Mouse (Mus musculus) thymus, adult 2 months (tissue): Measurements from ENCODE around the gene Ctnnbip1. TPM values are rescaled to one million over a fixed set of nuclear protein-coding genes. Genes with fewer than 3 reads are reported as not detected.

Experiments
- DNase-seq: peaks from one replicate; pipeline ENCODE4 v3.0.0; 2021
- H3K27ac ChIP-seq: fragments of 200-500 bp; 2 replicates; pipeline ENCODE4 v1.5.1; 2012; ENCODE audit warnings: low read length, control low read depth; ENCODE audit not compliant: control insufficient read depth, insufficient read depth
- H3K27me3 ChIP-seq: fragments of 200-500 bp; 2 replicates; pipeline ENCODE4 v1.6.1; 2012; ENCODE audit warnings: mild to moderate bottlenecking, low read length, moderate library complexity, mixed read lengths; ENCODE audit not compliant: control insufficient read depth, insufficient read depth
- H3K36me3 ChIP-seq: fragments of 200-500 bp; 2 replicates; pipeline ENCODE4 v1.6.1; 2012; ENCODE audit warnings: mild to moderate bottlenecking, low read length, moderate library complexity; ENCODE audit not compliant: control insufficient read depth, insufficient read depth
- H3K4me1 ChIP-seq: fragments of 200-500 bp; replicated peaks from 2 replicates; pipeline ENCODE4 v1.6.1; 2012; ENCODE audit warnings: low read length; ENCODE audit not compliant: control insufficient read depth, insufficient read depth
- H3K4me3 ChIP-seq: fragments of 200-500 bp; 2 replicates; pipeline ENCODE4 v1.5.1; 2012; ENCODE audit warnings: mild to moderate bottlenecking, low read length, control low read depth, moderate library complexity; ENCODE audit not compliant: control insufficient read depth, insufficient read depth
- CTCF ChIP-seq: fragments of 200-500 bp; IDR thresholded peaks from 2 replicates; pipeline ENCODE4 v1.5.1; 2012; ENCODE audit warnings: mild to moderate bottlenecking, control low read depth, low read length, moderate library complexity, borderline replicate concordance; ENCODE audit not compliant: control insufficient read depth, poor library complexity, insufficient read depth; ENCODE audit errors: extremely low read depth
- POLR2A ChIP-seq: fragments of 200-500 bp; IDR thresholded peaks from 2 replicates; pipeline ENCODE4 v1.6.1; 2012; ENCODE audit warnings: mild to moderate bottlenecking, low read length, control low read depth, moderate library complexity; ENCODE audit not compliant: control insufficient read depth, poor library complexity, insufficient read depth; ENCODE audit errors: extremely low read depth
- WGBS: fragments of 180-500 bp; shearing (Covaris S2); methylation state at CpG from one replicate; pipeline ENCODE4 v1.1.7; 2018; 5-methylcytosine and 5-hydroxymethylcytosine counted together
- polyA plus RNA-seq: library from polyadenylated mRNA; depleted of rRNA; stranded (reverse); fragments of >200 nt; gene quantifications from 2 replicates; pipeline ENCODE4 v1.2.3, GENCODE M21; 2012

Ctnnbip1 gene
- polyA plus RNA-seq, 1 experiment = 17.9 TPM

GRCm38 (mm10) chr4:149600130-149600529, 82.1 kb downstream of the Ctnnbip1 start:
- no peaks in the 10 kb centered on the region for H3K27me3 ChIP-seq
- H3K27ac ChIP-seq = no peak overlapping the region
- no peak for DNase-seq
- no peak for TF ChIP-seq POLR2A
- no peak for TF ChIP-seq CTCF
- H3K4me1 ChIP-seq = no peaks in the 10 kb centered on the region; the same call in 1 of the 2 replicates
- H3K36me3 ChIP-seq = no peaks in the 10 kb centered on the region
- WGBS = 83% methylated on average over 4 of the region's 4 CpGs
- no peak overlapping the region for H3K4me3 ChIP-seq

- TF ChIP-seq POLR2A (no peak), CTCF (no peak)
- H3K4me3 ChIP-seq = no peak overlapping the region
- 78% methylated on average over 4 of the region's 4 CpGs for WGBS
- DNase-seq = no peak
- H3K36me3 ChIP-seq = no peaks in the 10 kb centered on the region
- no peaks in the 10 kb centered on the region; the same call in 1 of the 2 replicates for H3K4me1 ChIP-seq
- no peaks in the 10 kb centered on the region for H3K27me3 ChIP-seq
- H3K27ac ChIP-seq = no peak overlapping the region
Measured at GRCm38 (mm10) chr4:149601484-149601883, 83.4 kb downstream of the Ctnnbip1 start.

- H3K27ac ChIP-seq = no peak overlapping the region
- H3K4me1 ChIP-seq = no peaks in the 10 kb centered on the region; the same call in 1 of the 2 replicates
- H3K36me3 ChIP-seq = no peaks in the 10 kb centered on the region
- H3K4me3 ChIP-seq = no peak overlapping the region
- H3K27me3 ChIP-seq = no peaks in the 10 kb centered on the region
- DNase-seq = no peak
- 54% methylated on average over 7 of the region's 7 CpGs for WGBS
- TF ChIP-seq POLR2A = no peak
- no peak for TF ChIP-seq CTCF
Measured at GRCm38 (mm10) chr4:149602236-149602635, 84.2 kb downstream of the Ctnnbip1 start.

- H3K27ac ChIP-seq = no peak overlapping the region
- H3K4me3 ChIP-seq = no peak overlapping the region
- H3K27me3 ChIP-seq = no peaks in the 10 kb centered on the region
- TF ChIP-seq POLR2A (no peak), CTCF (no peak)
- H3K4me1 ChIP-seq = no peaks in the 10 kb centered on the region; the same call in 1 of the 2 replicates
- no peaks in the 10 kb centered on the region for H3K36me3 ChIP-seq
- no peak for DNase-seq
- 72% methylated on average over 1 of the region's 1 CpGs for WGBS
Measured at GRCm38 (mm10) chr4:149603860-149604259, 85.8 kb downstream of the Ctnnbip1 start.

GRCm38 (mm10) chr4:149604518-149604917, 86.5 kb downstream of the Ctnnbip1 start:
- 84% methylated on average over 3 of the region's 3 CpGs for WGBS
- TF ChIP-seq POLR2A = no peak
- no peak for TF ChIP-seq CTCF
- H3K27ac ChIP-seq = no peak overlapping the region
- H3K27me3 ChIP-seq = no peaks in the 10 kb centered on the region
- H3K36me3 ChIP-seq = no peaks in the 10 kb centered on the region
- no peaks in the 10 kb centered on the region; the same call in 1 of the 2 replicates for H3K4me1 ChIP-seq
- H3K4me3 ChIP-seq = no peak overlapping the region
- no peak for DNase-seq

GRCm38 (mm10) chr4:149606056-149606455, 88.0 kb downstream of the Ctnnbip1 start:
- Histone ChIP-seq H3K4me1 (no peaks in the 10 kb centered on the region; the same call in 1 of the 2 replicates), H3K27me3 (no peaks in the 10 kb centered on the region), H3K36me3 (no peaks in the 10 kb centered on the region), H3K27ac (no peak overlapping the region), H3K4me3 (no peak overlapping the region)
- no peak for DNase-seq
- WGBS = 92% methylated on average over 18 of the region's 18 CpGs
- TF ChIP-seq POLR2A (no peak), CTCF (no peak)
